Mouse (Mus musculus) common myeloid progenitor, adult 5-6 weeks (primary cell): ENCODE results near the gene Olfr599. TPM values are rescaled to one million over a fixed set of nuclear protein-coding genes. Genes with fewer than 3 reads are reported as not detected.
"Not testable (repeated sequence)": the region's sequence is repeated elsewhere in the genome, so short reads cannot be mapped to it uniquely, and the experiment has no call there.

Experiments
- ATAC-seq: replicated peaks from 2 replicates; pipeline ENCODE4 v1.8.0; 2016; ENCODE audit warnings: low read depth, mild to moderate bottlenecking, moderate TSS enrichment, inconsistent platforms; ENCODE audit not compliant: poor library complexity, severe bottlenecking
- total RNA-seq: library from RNA; stranded (forward); fragments of 200-1000, 187-1606 nt; gene quantifications from 2 replicates; pipeline ENCODE4 v1.2.3, GENCODE M21; 2017

Gene Olfr599
- total RNA-seq, result not detected in 2 replicates

DNA sequence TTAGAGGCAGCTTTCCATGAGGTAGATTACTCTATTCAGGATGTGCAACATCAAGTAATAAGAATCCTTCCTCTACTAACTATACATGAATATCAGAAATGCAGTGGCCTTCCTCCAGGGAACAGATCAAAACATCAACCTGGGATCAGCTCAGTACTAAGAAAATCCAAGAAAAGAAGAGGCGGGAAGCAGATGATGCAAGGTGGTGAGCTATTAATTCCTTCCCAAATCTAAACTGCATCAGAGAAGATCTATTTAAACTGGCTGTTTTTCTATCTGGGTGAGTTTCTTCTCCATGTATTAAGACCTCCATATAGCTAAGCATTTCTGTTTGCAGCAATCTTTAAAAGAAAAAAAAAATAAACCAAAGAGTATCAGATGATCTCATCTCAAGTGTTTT, at the start of gene Olfr599:
Gene Olfr599 (plus strand): TSS at position 301 of the 400 bp plus-strand sequence.
- no peak for ATAC-seq

DNA sequence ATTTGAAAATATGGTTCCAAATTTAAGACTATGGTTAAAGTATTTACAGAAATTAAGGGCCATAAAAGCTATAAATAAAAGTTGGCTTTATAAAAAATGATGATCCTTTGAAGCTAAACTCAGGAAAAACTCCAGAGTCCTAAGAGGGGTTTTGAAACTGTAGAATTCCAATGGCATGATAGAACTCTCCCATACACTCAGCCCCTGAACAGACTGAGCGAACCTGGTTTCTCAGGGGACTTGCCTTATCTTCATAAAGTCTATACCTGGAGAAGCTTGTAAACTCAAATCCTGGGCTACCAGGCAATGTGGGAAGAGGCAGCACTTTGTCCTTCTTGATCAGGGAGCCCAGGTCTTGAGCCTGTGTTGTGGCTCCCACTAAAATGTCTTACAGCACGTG, 30.4 kb upstream of the Olfr599 start, which contains the start of gene Olfr596:
Gene Olfr596 (plus strand): TSS at position 301 of the 400 bp plus-strand sequence.
- ATAC-seq, result not testable (repeated sequence)

DNA sequence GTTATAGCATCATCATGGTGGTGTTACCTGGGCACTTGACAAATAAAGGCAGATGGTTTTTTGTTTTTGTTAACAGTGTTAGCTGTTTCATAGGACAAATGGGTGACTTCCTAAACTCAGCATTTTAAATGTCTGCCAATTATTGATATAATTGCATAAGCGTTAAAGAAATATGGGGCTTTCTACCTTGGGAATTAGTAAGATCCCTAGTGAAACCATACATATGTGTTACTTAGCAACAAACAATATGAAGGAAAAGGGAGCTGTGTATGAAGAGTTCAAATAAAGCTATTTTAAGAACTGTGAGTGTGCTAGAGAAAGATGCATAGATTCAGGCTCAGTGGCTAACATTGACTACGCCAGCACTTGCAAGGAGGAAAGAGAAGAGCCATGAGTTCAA, 19.7 kb upstream of the Olfr599 start, which contains the start of gene Olfr597:
Gene Olfr597 (plus strand): TSS at position 301 of the 400 bp plus-strand sequence.
- not testable (repeated sequence) for ATAC-seq

DNA sequence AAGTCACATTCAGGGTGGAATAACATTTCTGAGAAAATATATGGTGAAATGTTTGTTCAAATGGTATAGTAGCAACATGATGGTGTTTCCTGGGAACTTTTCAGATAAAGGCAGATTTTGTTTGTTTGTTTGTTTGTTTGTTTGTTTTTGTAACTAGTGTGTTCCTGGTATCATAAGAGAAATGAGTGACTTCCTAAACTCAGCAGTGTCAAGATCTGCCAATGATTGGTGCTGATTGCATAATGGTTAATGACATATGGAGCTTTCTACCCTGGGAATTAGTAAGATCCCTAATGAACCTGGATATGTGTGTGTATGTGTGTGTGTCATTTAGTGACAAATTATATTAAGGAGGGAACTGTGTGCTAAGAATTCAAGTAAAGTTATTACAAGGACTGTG, 12.4 kb upstream of the Olfr599 start, which contains the start of gene Olfr598:
Gene Olfr598 (plus strand): TSS at position 301 of the 400 bp plus-strand sequence.
- ATAC-seq, result no peak

DNA sequence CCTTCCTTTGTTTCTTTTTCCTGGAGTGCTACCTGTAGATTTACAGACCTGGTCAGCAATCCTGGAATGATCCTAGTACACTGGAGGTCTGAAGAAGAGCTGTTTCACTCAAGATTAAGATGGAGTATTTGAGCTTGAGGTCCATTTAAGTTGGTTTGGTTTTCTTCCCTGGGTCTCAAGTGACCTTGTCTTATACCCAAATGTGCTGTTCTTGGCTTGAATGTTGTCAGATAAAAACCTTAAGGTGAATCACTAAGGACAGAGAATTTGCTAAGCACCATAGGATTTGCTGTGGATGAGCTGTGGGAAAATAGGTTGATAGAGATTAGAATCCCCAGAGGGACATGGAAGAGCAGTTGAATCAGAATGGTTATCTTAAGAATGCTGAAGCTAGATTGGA, 13.9 kb downstream of the Olfr599 start, which contains the start of gene Olfr600:
Gene Olfr600 (minus strand): TSS at position 101 of the 400 bp plus-strand sequence.
- no peak for ATAC-seq

DNA sequence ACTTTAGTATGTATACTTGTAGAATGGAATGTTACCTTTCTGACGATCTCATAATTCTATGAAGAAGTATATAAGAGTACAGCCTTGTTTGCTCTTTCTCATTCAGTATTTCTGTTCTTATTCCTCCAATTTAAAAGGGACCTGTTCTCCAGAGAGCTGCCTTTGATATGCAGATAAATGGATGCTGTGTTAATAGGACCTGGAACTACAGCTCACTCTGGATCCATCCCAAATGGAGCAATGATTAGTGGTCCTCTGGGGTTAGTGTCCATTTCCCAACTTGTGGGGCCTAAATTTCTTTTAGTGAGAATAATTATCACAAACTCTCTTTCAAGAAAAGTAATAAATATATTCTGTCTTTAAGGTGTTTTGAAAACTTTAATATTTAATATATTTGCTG, 26.8 kb downstream of the Olfr599 start, which contains the start of gene Olfr601:
Gene Olfr601 (minus strand): TSS at position 101 of the 400 bp plus-strand sequence.
- no peak for ATAC-seq

DNA sequence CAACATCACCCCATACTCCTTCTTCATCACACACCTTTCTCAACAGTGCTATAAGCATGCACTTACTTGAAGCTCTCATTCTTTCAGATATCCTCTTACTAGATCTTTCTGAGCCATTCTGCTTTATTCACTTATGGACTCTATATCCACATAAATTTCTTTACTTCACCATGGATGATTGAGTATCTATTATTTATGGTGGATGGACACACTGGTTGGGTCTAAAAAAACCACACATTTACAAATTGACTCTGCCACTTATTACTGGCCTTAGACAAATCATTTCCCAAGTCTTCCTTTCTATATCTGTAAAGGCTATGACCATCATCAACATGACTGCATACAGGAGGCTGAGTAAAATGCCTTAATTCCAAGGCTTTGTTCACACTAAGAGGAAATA, 50.4 kb downstream of the Olfr599 start, which contains the start of gene Olfr603:
Gene Olfr603 (minus strand): TSS at position 101 of the 400 bp plus-strand sequence.
- ATAC-seq, result no peak

Other genes with a start within 250 kb of the Olfr599 start
- not detected in 2 replicates for gene Olfr585, start 238.2 kb upstream of the Olfr599 start, total RNA-seq
- not detected in 2 replicates for gene Olfr586, start 210.3 kb upstream of the Olfr599 start, total RNA-seq
- gene Olfr588-ps1, start 195.0 kb upstream of the Olfr599 start, total RNA-seq, result not detected in 2 replicates
- gene Olfr589, start 179.6 kb upstream of the Olfr599 start, total RNA-seq, result not detected in 2 replicates
- gene Olfr591, start 157.6 kb upstream of the Olfr599 start, total RNA-seq, result not detected in 2 replicates
- gene Olfr592, start 151.1 kb upstream of the Olfr599 start, total RNA-seq, result not detected in 2 replicates
- not detected in 2 replicates for gene Olfr593, start 124.1 kb upstream of the Olfr599 start, total RNA-seq
- gene Olfr594, start 118.9 kb upstream of the Olfr599 start, total RNA-seq, result not detected in 2 replicates
- not detected in 2 replicates for gene Usp17ld, start 83.4 kb upstream of the Olfr599 start, total RNA-seq
- gene Olfr596, start 30.3 kb upstream of the Olfr599 start, total RNA-seq, result not detected in 2 replicates
- not detected in 2 replicates for gene Olfr597, start 19.6 kb upstream of the Olfr599 start, total RNA-seq
- not detected in 2 replicates for gene Olfr598, start 12.3 kb upstream of the Olfr599 start, total RNA-seq
- not detected in 2 replicates for gene Olfr600, start 13.8 kb downstream of the Olfr599 start, total RNA-seq
- gene Olfr601, start 26.7 kb downstream of the Olfr599 start, total RNA-seq, result not detected in 2 replicates
- not detected in 2 replicates for gene Olfr603, start 50.3 kb downstream of the Olfr599 start, total RNA-seq
- gene Usp17lc, start 79.2 kb downstream of the Olfr599 start, total RNA-seq, result not detected in 2 replicates
- gene Olfr605, start 109.5 kb downstream of the Olfr599 start, total RNA-seq, result not detected in 2 replicates
- not detected in 2 replicates for gene Olfr606, start 113.1 kb downstream of the Olfr599 start, total RNA-seq
- gene Olfr607, start 128.2 kb downstream of the Olfr599 start, total RNA-seq, result not detected in 2 replicates
- gene Olfr608, start 134.0 kb downstream of the Olfr599 start, total RNA-seq, result not detected in 2 replicates
- gene Olfr609, start 162.1 kb downstream of the Olfr599 start, total RNA-seq, result not detected in 2 replicates
- not detected in 2 replicates for gene Olfr610, start 176.2 kb downstream of the Olfr599 start, total RNA-seq
- not detected in 2 replicates for gene Olfr611, start 184.9 kb downstream of the Olfr599 start, total RNA-seq
- not detected in 2 replicates for gene Olfr612, start 206.8 kb downstream of the Olfr599 start, total RNA-seq
- gene Olfr613, start 212.2 kb downstream of the Olfr599 start, total RNA-seq, result not detected in 2 replicates
- gene Olfr615, start 220.2 kb downstream of the Olfr599 start, total RNA-seq, result not detected in 2 replicates
- gene Olfr616, start 233.2 kb downstream of the Olfr599 start, total RNA-seq, result not detected in 2 replicates
- not detected in 2 replicates for gene Olfr617, start 237.1 kb downstream of the Olfr599 start, total RNA-seq